Mouse (Mus musculus) limb, embryonic 10.5 days (tissue): Measurements from ENCODE around the gene Trappc4. TPM values are rescaled to one million over a fixed set of nuclear protein-coding genes. Genes with fewer than 3 reads are reported as not detected.
"Not testable (repeated sequence)": the region's sequence is repeated elsewhere in the genome, so short reads cannot be mapped to it uniquely, and the experiment has no call there.

Experiments
- DNase-seq: peaks from one replicate; pipeline ENCODE4 v3.0.0-alpha.2; 2017; ENCODE audit warnings: low spot score
- H3K27ac ChIP-seq: fragments of 300-500 bp; sonication (generic); 2 replicates; pipeline ENCODE4 v1.5.1; 2016; ENCODE audit warnings: mild to moderate bottlenecking
- H3K27me3 ChIP-seq: fragments of 300-500 bp; sonication (generic); 2 replicates; pipeline ENCODE4 v1.6.1; 2016; ENCODE audit warnings: low read depth, mild to moderate bottlenecking; ENCODE audit not compliant: poor library complexity, severe bottlenecking
- H3K36me3 ChIP-seq: fragments of 300-500 bp; sonication (generic); 2 replicates; pipeline ENCODE4 v1.6.1; 2016; ENCODE audit warnings: mild to moderate bottlenecking, moderate library complexity
- H3K4me1 ChIP-seq: fragments of 300-500 bp; sonication (generic); 2 replicates; pipeline ENCODE4 v1.6.1; 2016
- H3K4me3 ChIP-seq: fragments of 300-500 bp; sonication (generic); 2 replicates; pipeline ENCODE4 v1.5.1; 2016; ENCODE audit warnings: mild to moderate bottlenecking, moderate library complexity
- H3K9me3 ChIP-seq: fragments of 300-500 bp; sonication (generic); replicated peaks from 2 replicates; pipeline ENCODE4 v1.6.1; 2016; ENCODE audit warnings: mild to moderate bottlenecking
- WGBS: fragments of 180-500 bp; shearing (Covaris S2); methylation state at CpG from one replicate; pipeline ENCODE4 v1.1.7; 2016; 5-methylcytosine and 5-hydroxymethylcytosine counted together
- polyA plus RNA-seq: library from polyadenylated mRNA; unstranded; fragments of >200 nt; fragmentation: Nextera tagmentation; extraction: Ambion mirVana; gene quantifications from 2 replicates; pipeline ENCODE4 v1.2.1, GENCODE M21; 2016

Gene Trappc4
- polyA plus RNA-seq, 1 experiment from 2014 or later: 158 TPM

GRCm38 (mm10) chr9:44399114-44399794 lies 8.1 kb downstream of the Trappc4 start:
- H3K27me3 ChIP-seq: peaks cover 12% of the 10 kb centered on the region; the same call in 1 of the 2 replicates
- peaks cover 56% of the 10 kb centered on the region for H3K36me3 ChIP-seq
- H3K9me3 ChIP-seq: no peaks in the 10 kb centered on the region
- no peak for DNase-seq
- H3K4me1 ChIP-seq: peaks cover 21% of the 10 kb centered on the region
- no peak overlapping the region for H3K4me3 ChIP-seq
- no peak overlapping the region for H3K27ac ChIP-seq
- WGBS: 86% methylated on average over 13 of the region's 13 CpGs

GRCm38 (mm10) chr9:44398551-44398950 lies 8.8 kb downstream of the Trappc4 start:
- WGBS: 80% methylated on average over 9 of the region's 9 CpGs
- no peak overlapping the region for H3K27ac ChIP-seq
- H3K4me3 ChIP-seq: no peak overlapping the region

GRCm38 (mm10) chr9:44398087-44398486 lies 9.3 kb downstream of the Trappc4 start:
- H3K4me3 ChIP-seq: peak overlapping the region; percentile 84

More at GRCm38 (mm10) chr9:44398551-44398950, 8.8 kb downstream of the Trappc4 start:
- Histone ChIP-seq H3K4me1 (peaks cover 21% of the 10 kb centered on the region), H3K27me3 (peaks cover 12% of the 10 kb centered on the region; the same call in 1 of the 2 replicates), H3K36me3 (peaks cover 49% of the 10 kb centered on the region), H3K9me3 (no peaks in the 10 kb centered on the region)
- no peak for DNase-seq

GRCm38 (mm10) chr9:44396684-44397411 lies 10.6 kb downstream of the Trappc4 start, which contains the start of gene Slc37a4:
Gene Slc37a4 (plus strand): TSS chr9:44396852.
- H3K4me1 ChIP-seq: peaks cover 21% of the 10 kb centered on the region
- peaks cover 12% of the 10 kb centered on the region; the same call in 1 of the 2 replicates for H3K27me3 ChIP-seq
- H3K36me3 ChIP-seq: peaks cover 44% of the 10 kb centered on the region
- under 1% methylated on average over 43 of the region's 43 CpGs for WGBS
- H3K27ac ChIP-seq: peak within 1 kb of the TSS; percentile 86
- H3K9me3 ChIP-seq: no peaks in the 10 kb centered on the region
- peak within 1 kb of the TSS; percentile 84 for H3K4me3 ChIP-seq
- DNase-seq: peak; percentile 85

More at GRCm38 (mm10) chr9:44398087-44398486, 9.3 kb downstream of the Trappc4 start:
- no peaks in the 10 kb centered on the region for H3K9me3 ChIP-seq
- 21% methylated on average over 4 of the region's 4 CpGs for WGBS
- H3K27me3 ChIP-seq: peaks cover 12% of the 10 kb centered on the region; the same call in 1 of the 2 replicates
- DNase-seq: no peak
- H3K36me3 ChIP-seq: peaks cover 45% of the 10 kb centered on the region
- H3K27ac ChIP-seq: no peak overlapping the region
- H3K4me1 ChIP-seq: peaks cover 21% of the 10 kb centered on the region

- Histone ChIP-seq H3K4me1 (no peaks in the 10 kb centered on the region), H3K27ac (no peak overlapping the region), H3K4me3 (no peak overlapping the region), H3K9me3 (no peaks in the 10 kb centered on the region), H3K27me3 (no peaks in the 10 kb centered on the region), H3K36me3 (peaks cover 65% of the 10 kb centered on the region)
- peak; percentile 75 for DNase-seq
- WGBS: 47% methylated on average over 4 of the region's 4 CpGs
These were observed 15.9 kb downstream of the Trappc4 start for GRCm38 (mm10) chr9:44391466-44391865.

- 67% methylated on average over 8 of the region's 8 CpGs for WGBS
- no peak overlapping the region for H3K4me3 ChIP-seq
- no peaks in the 10 kb centered on the region for H3K9me3 ChIP-seq
- no peaks in the 10 kb centered on the region for H3K4me1 ChIP-seq
- peaks cover 87% of the 10 kb centered on the region for H3K36me3 ChIP-seq
- no peak overlapping the region for H3K27ac ChIP-seq
- peak; percentile 56 for DNase-seq
- H3K27me3 ChIP-seq: no peaks in the 10 kb centered on the region
These were observed 18.1 kb downstream of the Trappc4 start for GRCm38 (mm10) chr9:44389273-44389672.

GRCm38 (mm10) chr9:44387221-44387620 lies 20.2 kb downstream of the Trappc4 start:
- Histone ChIP-seq H3K27me3 (no peaks in the 10 kb centered on the region), H3K27ac (no peak overlapping the region), H3K9me3 (no peaks in the 10 kb centered on the region), H3K36me3 (peaks cover 99% of the 10 kb centered on the region), H3K4me3 (no peak overlapping the region), H3K4me1 (no peaks in the 10 kb centered on the region)
- no peak for DNase-seq
- 82% methylated on average over 3 of the region's 3 CpGs for WGBS

- Histone ChIP-seq H3K9me3 (no peaks in the 10 kb centered on the region), H3K27me3 (no peaks in the 10 kb centered on the region), H3K4me3 (no peak overlapping the region), H3K36me3 (peaks cover 93% of the 10 kb centered on the region), H3K4me1 (peaks cover 16% of the 10 kb centered on the region), H3K27ac (no peak overlapping the region)
- 92% methylated on average over 13 of the region's 13 CpGs for WGBS
- DNase-seq: no peak
These were observed 22.8 kb downstream of the Trappc4 start for GRCm38 (mm10) chr9:44384596-44384995.

GRCm38 (mm10) chr9:44379862-44380261 lies 27.5 kb downstream of the Trappc4 start:
- DNase-seq: no peak
- H3K36me3 ChIP-seq: peaks cover 45% of the 10 kb centered on the region
- H3K4me3 ChIP-seq: peak overlapping the region; percentile 77
- peak overlapping the region; percentile 91 for H3K27ac ChIP-seq
- H3K4me1 ChIP-seq: peaks cover 21% of the 10 kb centered on the region
- H3K9me3 ChIP-seq: no peaks in the 10 kb centered on the region
- no peaks in the 10 kb centered on the region for H3K27me3 ChIP-seq
- 10% methylated on average over 15 of the region's 15 CpGs for WGBS

- Histone ChIP-seq H3K4me1 (peaks cover 21% of the 10 kb centered on the region), H3K4me3 (peak within 1 kb of the TSS; percentile 77), H3K36me3 (peaks cover 39% of the 10 kb centered on the region), H3K27me3 (no peaks in the 10 kb centered on the region), H3K9me3 (no peaks in the 10 kb centered on the region), H3K27ac (peak within 1 kb of the TSS; percentile 91)
- WGBS: under 1% methylated on average over 83 of the region's 83 CpGs
- peak; percentile 100 for DNase-seq
These were observed 28.2 kb downstream of the Trappc4 start, which contains the start of gene Hyou1 for GRCm38 (mm10) chr9:44379054-44379834. Gene Hyou1 (plus strand): TSS chr9:44379490.

- Histone ChIP-seq H3K9me3 (no peaks in the 10 kb centered on the region), H3K27ac (peak overlapping the region; percentile 91; the same call in 1 of the 2 replicates), H3K36me3 (peaks cover 29% of the 10 kb centered on the region), H3K27me3 (no peaks in the 10 kb centered on the region), H3K4me1 (peaks cover 21% of the 10 kb centered on the region), H3K4me3 (peak overlapping the region; percentile 77)
- WGBS: 94% methylated on average over 5 of the region's 5 CpGs
- no peak for DNase-seq
These were observed 29.2 kb downstream of the Trappc4 start for GRCm38 (mm10) chr9:44378153-44378730.

- not testable (repeated sequence) for H3K9me3 ChIP-seq, H3K27ac ChIP-seq, DNase-seq, H3K4me3 ChIP-seq, H3K27me3 ChIP-seq
- H3K36me3 ChIP-seq: peaks cover 20% of the 10 kb centered on the region
- peaks cover 21% of the 10 kb centered on the region for H3K4me1 ChIP-seq
- 90% methylated on average over 2 of the region's 2 CpGs for WGBS
These were observed 30.1 kb downstream of the Trappc4 start for GRCm38 (mm10) chr9:44377335-44377734.
